In genomic region chr9:23349603-23350002, GRCm38 (mm10) we compare ENCODE assay signal across 23 mouse cellular contexts.
"Had no signal": no experiment of that assay in that cellular context is flagged by ENCODE, and none has a peak within 500 bp of the region (broad histone marks: within the 10 kb centered on the region; RNA-seq: fewer than 3 reads in every experiment).

No protein-coding gene starts in this region.

- ATAC-seq: hindbrain, postnatal 0 days; intestine, embryonic 16.5 days had no signal

- H3K4me1 ChIP-seq: hindbrain, embryonic 13.5 days; hindbrain, embryonic 15.5 days had no signal

- H3K27me3 ChIP-seq: heart, embryonic 13.5 days; heart, embryonic 15.5 days; hindbrain, embryonic 13.5 days; hindbrain, embryonic 15.5 days; kidney, embryonic 15.5 days; limb, embryonic 12.5 days had no signal

- H3K9me3 ChIP-seq: heart, embryonic 10.5 days; heart, embryonic 13.5 days; heart, embryonic 15.5 days; hindbrain, embryonic 13.5 days; hindbrain, embryonic 15.5 days; kidney, embryonic 15.5 days; limb, embryonic 12.5 days had no signal

- H3K4me2 ChIP-seq: heart, embryonic 13.5 days; heart, embryonic 15.5 days; hindbrain, embryonic 13.5 days; hindbrain, embryonic 15.5 days; kidney, embryonic 15.5 days; limb, embryonic 12.5 days had no signal

- H3K27ac ChIP-seq: heart, embryonic 10.5 days; heart, embryonic 13.5 days; heart, embryonic 15.5 days; hindbrain, embryonic 13.5 days; hindbrain, embryonic 15.5 days; hindbrain, postnatal 0 days; kidney, embryonic 15.5 days; kidney, postnatal 0 days; limb, embryonic 12.5 days had no signal

- H3K9ac ChIP-seq: heart, embryonic 13.5 days; heart, embryonic 15.5 days; hindbrain, embryonic 13.5 days; hindbrain, embryonic 15.5 days; kidney, embryonic 15.5 days; limb, embryonic 12.5 days had no signal

- H3K4me3 ChIP-seq: heart, embryonic 10.5 days; heart, embryonic 13.5 days; heart, embryonic 15.5 days; hindbrain, embryonic 13.5 days; hindbrain, embryonic 15.5 days; kidney, embryonic 15.5 days; limb, embryonic 12.5 days had no signal

- H3K36me3 ChIP-seq: heart, embryonic 10.5 days; heart, embryonic 13.5 days; heart, embryonic 15.5 days; hindbrain, embryonic 13.5 days; hindbrain, embryonic 15.5 days; kidney, embryonic 15.5 days; limb, embryonic 12.5 days had no signal

- DNase-seq: gastrocnemius, postnatal 14 days; gastrocnemius, postnatal 36 days; heart, adult 18-20 months; heart, postnatal 14 days; heart, postnatal 36 days; kidney, adult 11 months; kidney, adult 2 months; kidney, adult 9 months; kidney, postnatal 14 days; kidney, postnatal 36 days; layer of hippocampus, adult 9-11 months; layer of hippocampus, postnatal 36 days; left cerebral cortex, postnatal 4 days had no signal
